Mouse (Mus musculus) neural tube, embryonic 12.5 days (tissue): Measurements from ENCODE around the gene Ralgds. TPM values are rescaled to one million over a fixed set of nuclear protein-coding genes. Genes with fewer than 3 reads are reported as not detected.
"Not testable (repeated sequence)": the region's sequence is repeated elsewhere in the genome, so short reads cannot be mapped to it uniquely, and the experiment has no call there.

ENCODE experiments used
- ATAC-seq: fragments of 200-750 bp; cut with Nextera tagmentation; 2 replicates; pipeline ENCODE4 v1.8.0; 2017; ENCODE audit warnings: low read depth, mild to moderate bottlenecking, moderate TSS enrichment, moderate library complexity; ENCODE audit not compliant: low FRiP score
- H3K27ac ChIP-seq: fragments of 300-500 bp; sonication (generic); 2 replicates; pipeline ENCODE4 v1.5.1; 2016
- H3K27me3 ChIP-seq: fragments of 300-500 bp; sonication (generic); replicated peaks from 2 replicates; pipeline ENCODE4 v1.6.1; 2016; ENCODE audit warnings: mild to moderate bottlenecking
- H3K36me3 ChIP-seq: fragments of 300-500 bp; sonication (generic); 2 replicates; pipeline ENCODE4 v1.6.1; 2016; ENCODE audit warnings: mild to moderate bottlenecking
- H3K4me1 ChIP-seq: fragments of 300-500 bp; sonication (generic); 2 replicates; pipeline ENCODE4 v1.6.1; 2016
- H3K4me2 ChIP-seq: fragments of 300-500 bp; sonication (generic); replicated peaks from 2 replicates; pipeline ENCODE4 v1.6.1; 2016; ENCODE audit warnings: mild to moderate bottlenecking
- H3K4me3 ChIP-seq: fragments of 300-500 bp; sonication (generic); 2 replicates; pipeline ENCODE4 v1.5.1; 2016
- H3K9ac ChIP-seq: fragments of 300-500 bp; sonication (generic); 2 replicates; pipeline ENCODE4 v1.6.1; 2016; ENCODE audit warnings: mild to moderate bottlenecking
- H3K9me3 ChIP-seq: fragments of 300-500 bp; sonication (generic); 2 replicates; pipeline ENCODE4 v1.6.1; 2016; ENCODE audit warnings: mild to moderate bottlenecking
- WGBS: fragments of 180-500 bp; shearing (Covaris S2); methylation state at CpG from one replicate; pipeline ENCODE4 v1.1.7; 2016; 5-methylcytosine and 5-hydroxymethylcytosine counted together
- polyA plus RNA-seq: library from polyadenylated mRNA; unstranded; fragments of >200 nt; fragmentation: Nextera tagmentation; extraction: Ambion mirVana; gene quantifications from 2 replicates; pipeline ENCODE4 v1.2.1, GENCODE M21; 2016

The Ralgds gene
- 99.6 and 111 TPM in 2 replicates for polyA plus RNA-seq

DNA sequence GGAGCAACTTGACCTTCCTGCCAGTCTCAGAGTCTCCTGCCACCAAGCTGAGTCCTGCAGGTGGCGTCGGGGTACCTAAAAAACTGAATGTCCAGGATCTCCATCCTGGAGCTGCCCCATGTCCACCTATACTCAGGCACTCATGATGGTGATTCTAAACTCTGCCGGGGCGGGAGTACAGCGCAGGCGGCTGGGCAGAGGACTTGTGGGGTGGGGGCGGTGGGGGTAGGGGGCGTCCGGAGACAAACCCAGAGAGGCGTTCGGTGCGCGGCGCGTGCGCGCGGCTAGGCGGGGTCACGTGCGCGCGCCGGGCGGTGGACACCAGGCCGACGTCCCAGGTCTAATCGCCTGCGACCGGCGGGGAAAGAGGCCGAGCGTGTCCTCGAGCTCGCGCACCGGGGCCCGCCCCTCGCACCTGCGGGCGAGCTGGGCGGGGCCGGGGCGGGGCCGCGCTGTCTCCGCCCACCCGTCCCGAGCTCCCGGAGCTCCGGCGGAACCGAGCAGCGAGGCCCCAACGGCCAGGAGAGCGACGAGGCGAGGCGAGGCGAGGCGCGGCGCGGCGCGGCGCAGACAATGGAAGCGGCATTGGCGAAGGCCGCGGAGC, at the start of gene Ralgds:
TSS of gene Ralgds (plus strand) at position 328 of the 604 bp plus-strand sequence.
- under 1% methylated on average over 70 of the region's 71 CpGs for WGBS
- Histone ChIP-seq H3K27me3 (no peaks in the 10 kb centered on the region), H3K36me3 (no peaks in the 10 kb centered on the region), H3K4me1 (peaks cover 45% of the 10 kb centered on the region), H3K9ac (peak within 1 kb of the TSS; percentile 92), H3K4me2 (peak within 1 kb of the TSS; percentile 88), H3K9me3 (no peaks in the 10 kb centered on the region), H3K4me3 (peak within 1 kb of the TSS; percentile 81), H3K27ac (peak within 1 kb of the TSS; percentile 50)
- peak; percentile 54 for ATAC-seq

GRCm38 (mm10) chr2:28463919-28464318, 49.0 kb upstream of the Ralgds start:
- no peaks in the 10 kb centered on the region for H3K36me3 ChIP-seq
- peaks cover 16% of the 10 kb centered on the region for H3K4me1 ChIP-seq
- no peak overlapping the region for H3K4me2 ChIP-seq
- H3K9ac ChIP-seq = no peak overlapping the region
- no peaks in the 10 kb centered on the region for H3K9me3 ChIP-seq
- no peak overlapping the region for H3K4me3 ChIP-seq
- H3K27ac ChIP-seq = no peak overlapping the region
- WGBS = 49% methylated on average over 3 of the region's 3 CpGs
- peaks cover 4% of the 10 kb centered on the region; the same call in 1 of the 2 replicates for H3K27me3 ChIP-seq
- no peak for ATAC-seq

DNA sequence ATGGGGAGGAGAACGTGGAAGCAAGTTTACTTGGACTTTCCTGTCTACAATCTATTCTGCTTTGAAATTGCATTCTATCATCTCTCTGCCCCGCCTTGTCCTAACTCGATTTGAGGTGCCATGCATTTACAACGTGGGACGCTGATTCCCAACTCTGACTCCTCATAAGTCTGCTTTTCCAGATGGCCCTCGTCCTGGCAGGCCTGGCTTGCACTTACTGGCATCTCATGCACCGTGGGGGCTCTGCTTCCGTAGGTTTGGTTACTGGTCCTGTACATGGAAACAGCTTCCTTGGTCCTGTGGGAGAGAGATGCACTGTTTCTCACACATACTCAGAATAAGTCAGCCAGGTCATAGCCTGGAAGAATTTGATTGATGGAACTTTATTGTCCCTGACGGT, 48.0 kb upstream of the Ralgds start:
- Histone ChIP-seq H3K4me3 (no peak overlapping the region), H3K4me2 (no peak overlapping the region), H3K9ac (no peak overlapping the region), H3K27me3 (peaks cover 4% of the 10 kb centered on the region; the same call in 1 of the 2 replicates), H3K4me1 (peaks cover 22% of the 10 kb centered on the region), H3K36me3 (peaks cover 9% of the 10 kb centered on the region), H3K9me3 (no peaks in the 10 kb centered on the region), H3K27ac (no peak overlapping the region)
- 77% methylated on average over 9 of the region's 9 CpGs for WGBS
- no peak for ATAC-seq

- WGBS = 7% methylated on average over 25 of the region's 25 CpGs
- H3K4me1 ChIP-seq = peaks cover 22% of the 10 kb centered on the region
- peaks cover 19% of the 10 kb centered on the region for H3K36me3 ChIP-seq
- no peak within 1 kb of the TSS for H3K27ac ChIP-seq
- H3K9me3 ChIP-seq = no peaks in the 10 kb centered on the region
- peaks cover 4% of the 10 kb centered on the region; the same call in 1 of the 2 replicates for H3K27me3 ChIP-seq
- peak within 1 kb of the TSS; percentile 59 for H3K4me2 ChIP-seq
- peak; percentile 66; the same call in 1 of the 2 replicates for ATAC-seq
- H3K4me3 ChIP-seq = peak within 1 kb of the TSS; percentile 16; the same call in 1 of the 2 replicates
- H3K9ac ChIP-seq = peak within 1 kb of the TSS; percentile 46; the same call in 1 of the 2 replicates
Observed at GRCm38 (mm10) chr2:28465836-28466518, 46.9 kb upstream of the Ralgds start, which contains the start of gene 1700007K13Rik. 1700007K13Rik (minus strand) TSS chr2:28466332.

DNA sequence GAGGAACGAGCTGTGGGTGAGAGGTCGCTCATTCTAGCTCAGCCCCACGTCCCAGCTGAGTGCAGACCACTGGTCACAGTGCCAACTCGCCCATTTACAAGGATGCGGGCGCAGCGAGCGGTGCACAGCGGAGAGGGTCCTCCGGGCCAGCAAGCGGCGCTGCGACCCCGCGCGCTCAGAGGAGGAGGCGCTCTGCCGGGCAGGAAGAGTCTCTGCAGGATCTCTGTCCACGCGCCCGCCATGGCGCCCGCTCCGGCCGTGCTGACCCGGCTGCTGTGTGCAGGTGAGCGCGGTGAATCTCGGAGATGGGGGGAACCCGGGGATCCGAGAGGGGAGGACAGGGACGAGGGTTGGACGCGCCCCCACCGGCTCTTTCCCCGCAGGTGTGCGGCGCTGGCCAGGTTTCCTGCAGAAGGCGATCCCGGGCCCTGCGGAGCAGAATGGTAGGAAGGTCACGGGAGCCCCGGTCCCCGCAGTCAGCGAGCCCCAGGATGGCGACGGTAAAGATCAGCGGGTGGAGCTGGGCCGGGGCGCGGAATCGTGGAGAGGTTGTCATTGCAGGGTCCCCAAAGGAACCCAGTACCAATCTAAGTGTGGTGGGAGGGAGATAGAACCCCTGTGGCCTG, 45.0 kb upstream of the Ralgds start, which contains the start of gene Mrps2:
TSS of gene Mrps2 (plus strand) at position 207 of the 626 bp plus-strand sequence.
- peak; percentile 82 for ATAC-seq
- Histone ChIP-seq H3K27ac (no peak within 1 kb of the TSS), H3K9ac (peak within 1 kb of the TSS; percentile 94), H3K4me3 (peak within 1 kb of the TSS; percentile 94), H3K4me1 (peaks cover 22% of the 10 kb centered on the region), H3K9me3 (no peaks in the 10 kb centered on the region), H3K27me3 (peaks cover 4% of the 10 kb centered on the region; the same call in 1 of the 2 replicates), H3K36me3 (peaks cover 38% of the 10 kb centered on the region), H3K4me2 (peak within 1 kb of the TSS; percentile 85)
- 1% methylated on average over 52 of the region's 52 CpGs for WGBS

DNA sequence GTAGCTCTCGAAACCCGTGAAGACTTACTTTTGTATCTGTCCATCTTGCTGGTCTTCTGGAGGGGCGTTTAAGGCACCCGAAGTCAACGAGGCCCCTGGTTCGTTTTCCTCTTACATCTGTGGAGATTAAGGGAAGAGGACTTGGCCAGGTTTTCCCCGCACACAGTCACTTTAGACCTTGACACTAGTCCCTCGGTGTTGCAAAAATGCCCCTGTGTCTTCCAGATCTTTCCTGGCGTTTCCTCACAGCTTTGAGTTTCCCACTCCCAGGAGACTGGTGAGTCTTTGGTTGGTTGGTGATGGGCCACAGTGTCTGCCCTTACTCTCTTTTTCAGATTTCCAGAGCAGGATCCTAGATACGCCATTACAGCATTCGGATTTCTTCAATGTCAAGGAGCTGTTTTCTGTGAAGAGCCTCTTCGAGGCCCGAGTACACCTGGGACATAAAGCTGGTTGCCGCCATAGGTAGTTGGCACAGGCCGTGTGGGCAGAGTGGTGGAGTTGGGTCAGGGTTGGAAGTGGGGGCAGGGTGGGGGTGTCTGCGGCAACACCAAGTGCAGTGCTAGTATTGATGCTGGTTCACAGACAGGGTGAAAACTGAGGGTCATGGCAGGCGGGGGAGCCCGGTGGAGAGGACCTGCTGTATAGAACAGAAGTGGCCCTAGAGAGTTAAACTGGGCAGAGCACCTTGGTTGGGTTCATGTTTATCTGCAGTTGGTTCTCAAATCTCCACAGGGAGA, 44.3 kb upstream of the Ralgds start:
- no peaks in the 10 kb centered on the region; the same call in 1 of the 2 replicates for H3K9me3 ChIP-seq
- peak overlapping the region; percentile 85 for H3K4me2 ChIP-seq
- H3K27ac ChIP-seq = no peak overlapping the region
- H3K36me3 ChIP-seq = peaks cover 40% of the 10 kb centered on the region
- H3K4me1 ChIP-seq = peaks cover 22% of the 10 kb centered on the region
- peak overlapping the region; percentile 94 for H3K4me3 ChIP-seq
- ATAC-seq = no peak
- peak overlapping the region; percentile 94 for H3K9ac ChIP-seq
- peaks cover 4% of the 10 kb centered on the region; the same call in 1 of the 2 replicates for H3K27me3 ChIP-seq
- WGBS = 58% methylated on average over 18 of the region's 18 CpGs

DNA sequence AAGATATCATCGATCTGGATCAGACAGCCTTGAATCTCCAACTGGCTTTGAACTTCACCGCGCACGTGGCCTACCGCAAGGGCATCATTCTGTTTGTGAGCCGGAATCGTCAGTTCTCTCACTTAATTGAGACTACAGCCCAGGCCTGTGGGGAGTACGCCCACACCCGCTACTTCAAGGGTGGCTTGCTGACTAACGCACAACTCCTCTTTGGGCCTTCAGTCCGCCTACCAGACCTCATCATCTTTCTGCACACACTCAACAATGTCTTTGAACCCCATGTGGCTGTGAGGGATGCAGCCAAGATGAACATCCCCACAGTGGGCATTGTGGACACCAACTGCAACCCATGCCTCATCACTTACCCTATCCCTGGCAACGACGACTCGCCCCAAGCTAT, 43.5 kb upstream of the Ralgds start:
- Histone ChIP-seq H3K4me2 (0 out of 2 replicates have a peak overlapping the region, but pooled peaks have one; percentile 85), H3K27me3 (peaks cover 4% of the 10 kb centered on the region; the same call in 1 of the 2 replicates), H3K9ac (no peak overlapping the region), H3K36me3 (peaks cover 40% of the 10 kb centered on the region), H3K4me3 (no peak overlapping the region), H3K9me3 (no peaks in the 10 kb centered on the region; the same call in 1 of the 2 replicates), H3K27ac (no peak overlapping the region), H3K4me1 (peaks cover 22% of the 10 kb centered on the region)
- ATAC-seq = no peak
- WGBS = 97% methylated on average over 14 of the region's 14 CpGs

- peaks cover 40% of the 10 kb centered on the region for H3K36me3 ChIP-seq
- H3K9ac ChIP-seq = no peak overlapping the region
- H3K27me3 ChIP-seq = no peaks in the 10 kb centered on the region
- no peak for ATAC-seq
- H3K4me1 ChIP-seq = peaks cover 21% of the 10 kb centered on the region
- WGBS = 93% methylated on average over 2 of the region's 2 CpGs
- H3K27ac ChIP-seq = no peak overlapping the region
- no peaks in the 10 kb centered on the region; the same call in 1 of the 2 replicates for H3K9me3 ChIP-seq
- no peak overlapping the region for H3K4me2 ChIP-seq
- H3K4me3 ChIP-seq = no peak overlapping the region
Observed at GRCm38 (mm10) chr2:28470591-28470990, 42.3 kb upstream of the Ralgds start.

- Histone ChIP-seq H3K4me1 (peaks cover 13% of the 10 kb centered on the region), H3K36me3 (peaks cover 40% of the 10 kb centered on the region)
- not testable (repeated sequence) for H3K27ac ChIP-seq, ATAC-seq, H3K27me3 ChIP-seq, H3K4me2 ChIP-seq, H3K4me3 ChIP-seq, H3K9ac ChIP-seq, H3K9me3 ChIP-seq
- whole genome bisulfite sequencing = 94% methylated on average over 8 of the region's 8 CpGs
Observed at GRCm38 (mm10) chr2:28472011-28472410, 40.9 kb upstream of the Ralgds start.

DNA sequence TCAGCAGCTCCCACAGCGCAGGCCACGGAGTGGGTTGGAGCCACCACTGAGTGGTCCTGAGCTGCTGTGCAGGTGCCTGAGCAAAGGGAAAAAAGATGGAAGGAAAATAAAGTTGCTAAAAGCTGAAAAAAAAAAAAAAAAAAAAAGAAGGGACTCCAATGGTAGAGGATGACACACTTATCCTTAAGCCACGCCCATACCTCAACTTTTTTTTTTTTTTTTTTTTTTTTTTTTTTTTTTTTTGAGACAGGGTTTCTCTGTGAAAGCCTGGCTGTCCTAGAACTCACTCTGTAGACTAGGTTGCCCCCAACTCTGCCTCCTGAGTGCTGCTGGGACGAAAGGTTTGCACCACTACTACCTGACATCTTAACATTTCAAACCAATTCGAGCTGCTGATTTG, 34.9 kb upstream of the Ralgds start:
- H3K9me3 ChIP-seq, H3K36me3 ChIP-seq, H3K27ac ChIP-seq, H3K4me2 ChIP-seq, H3K4me3 ChIP-seq, H3K27me3 ChIP-seq, ATAC-seq, H3K4me1 ChIP-seq, H3K9ac ChIP-seq: not testable (repeated sequence)
- WGBS = 87% methylated on average over 5 of the region's 5 CpGs

- Histone ChIP-seq H3K27ac (no peak overlapping the region), H3K4me2 (no peak overlapping the region), H3K4me1 (no peaks in the 10 kb centered on the region), H3K36me3 (no peaks in the 10 kb centered on the region), H3K4me3 (no peak overlapping the region), H3K27me3 (no peaks in the 10 kb centered on the region), H3K9ac (no peak overlapping the region), H3K9me3 (no peaks in the 10 kb centered on the region)
- WGBS = 83% methylated on average over 20 of the region's 20 CpGs
- ATAC-seq = no peak
Observed at GRCm38 (mm10) chr2:28479208-28480204, 33.4 kb upstream of the Ralgds start.
